Mouse (Mus musculus) thymus, adult 2 months (tissue): ENCODE measurements around the gene Fxr1.

ENCODE experiments used
- CTCF ChIP-seq: fragments of 200-500 bp; IDR thresholded peaks from 2 replicates; pipeline ENCODE4 v1.5.1; 2012; ENCODE audit warnings: mild to moderate bottlenecking, control low read depth, low read length, moderate library complexity, borderline replicate concordance; ENCODE audit not compliant: control insufficient read depth, poor library complexity, insufficient read depth; ENCODE audit errors: extremely low read depth
- POLR2A ChIP-seq: fragments of 200-500 bp; IDR thresholded peaks from 2 replicates; pipeline ENCODE4 v1.6.1; 2012; ENCODE audit warnings: mild to moderate bottlenecking, low read length, control low read depth, moderate library complexity; ENCODE audit not compliant: control insufficient read depth, poor library complexity, insufficient read depth; ENCODE audit errors: extremely low read depth

GRCm38 (mm10) chr3:34007611-34008010, 12.1 kb upstream of the Fxr1 start:
- TF ChIP-seq CTCF (no peak), POLR2A (no peak)
